Mouse (Mus musculus): ENCODE results near the gene Naa11.

Gene Naa11

DNA sequence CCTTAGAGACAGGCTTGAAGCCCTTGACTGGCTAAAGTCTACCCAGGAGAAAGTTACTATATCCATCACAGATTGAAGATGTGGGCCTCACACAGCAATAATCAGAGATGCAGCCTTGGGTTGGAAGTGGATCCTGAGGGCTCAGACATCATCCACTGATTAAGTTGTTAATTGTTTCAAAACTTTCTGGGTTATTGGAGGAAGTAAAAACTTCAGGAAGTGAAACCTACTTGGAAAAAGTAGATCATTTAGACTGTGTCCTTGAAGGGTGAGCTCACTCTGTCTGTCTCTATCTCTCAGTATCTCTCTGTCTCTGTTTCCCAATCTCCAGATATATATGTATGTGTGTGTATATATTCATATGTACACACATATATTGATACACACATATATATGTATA, 47.0 kb downstream of the Naa11 start:
- no peak for DNase-seq (ENCODE audit: low spot score)

DNA sequence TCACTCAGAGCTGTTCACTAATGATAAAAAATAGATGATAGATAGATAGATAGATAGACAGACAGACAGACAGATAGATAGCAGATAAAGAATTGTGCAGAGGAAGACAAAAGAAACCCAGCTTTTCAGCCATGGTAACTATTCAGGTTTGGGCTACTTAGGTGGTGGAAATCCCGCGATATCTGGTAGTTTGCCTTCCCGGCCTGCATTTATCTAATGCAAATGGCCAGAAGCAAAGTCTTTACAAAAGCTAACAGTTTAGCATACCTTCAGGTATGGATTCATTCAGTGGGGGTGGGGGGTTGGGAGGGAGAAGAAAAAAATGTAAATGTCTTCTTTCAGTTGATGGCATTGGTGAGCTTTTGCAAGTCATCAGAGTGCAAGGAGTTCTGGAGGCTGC, 48.0 kb downstream of the Naa11 start:
- DNase-seq (ENCODE audit: low spot score): no peak

DNA sequence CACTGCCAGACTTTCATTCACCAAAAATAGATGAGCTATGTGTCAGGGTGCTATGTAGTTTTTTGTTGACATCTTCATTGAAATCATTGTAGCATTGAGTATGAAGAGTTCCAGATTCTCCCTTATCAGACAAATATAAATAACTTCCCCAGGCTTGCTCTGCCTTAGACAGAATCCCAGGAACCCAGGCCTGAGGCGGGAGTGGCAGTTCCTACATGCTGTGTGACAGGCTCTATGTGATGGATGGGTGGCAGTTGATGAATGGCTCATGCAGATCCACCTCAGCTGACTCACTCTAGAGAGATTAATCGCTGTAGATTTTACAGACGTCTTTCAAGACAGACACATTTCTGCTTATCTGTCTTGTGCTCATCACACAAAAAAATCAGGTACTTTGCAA, 57.4 kb downstream of the Naa11 start:
- DNase-seq (ENCODE audit: low spot score): no peak

Data from layer of hippocampus, adult 11-12 months (tissue).